Comparison of ENCODE assay signal across 11 mouse cellular contexts in the genomic region with DNA sequence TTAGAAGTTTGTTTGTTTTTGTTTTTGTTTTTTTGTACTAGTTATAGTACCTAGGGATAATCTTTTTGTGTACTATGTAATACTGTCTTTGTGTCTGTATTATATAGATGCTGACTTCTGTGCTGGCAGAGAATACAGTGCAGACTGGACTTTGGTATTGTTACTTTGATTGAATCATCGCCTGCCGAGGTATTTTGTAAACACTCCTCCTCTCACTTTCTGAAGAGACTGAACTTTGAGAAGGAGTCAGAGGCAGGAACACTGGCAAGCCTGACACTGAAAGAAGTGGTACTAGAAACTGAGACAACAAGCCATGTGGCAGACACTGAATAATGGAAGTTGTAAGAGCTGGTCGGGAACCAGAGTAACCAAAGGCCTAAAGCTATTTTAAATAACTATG.
"Had no signal": no experiment of that assay in that cellular context is flagged by ENCODE, and none has a peak within 500 bp of the region (broad histone marks: within the 10 kb centered on the region; RNA-seq: fewer than 3 reads in every experiment).

No protein-coding gene starts in this region.

- H3K27me3 ChIP-seq: hindbrain, embryonic 12.5 days; limb, embryonic 12.5 days; liver, embryonic 13.5 days; midbrain, embryonic 13.5 days had no signal

- H3K4me3 ChIP-seq: hindbrain, embryonic 12.5 days; layer of hippocampus, adult 2 months; limb, embryonic 12.5 days; liver, embryonic 13.5 days; midbrain, embryonic 13.5 days had no signal

- H3K4me2 ChIP-seq: hindbrain, embryonic 12.5 days; limb, embryonic 12.5 days; liver, embryonic 13.5 days; midbrain, embryonic 13.5 days had no signal

- DNase-seq: liver, embryonic 13.5 days; lung, adult 2 months; lung, postnatal 10 days; right cerebral cortex, postnatal 14 days; thymus, postnatal 4 days had no signal

- ATAC-seq: hindbrain, embryonic 16.5 days; inflammation-experienced regulatory T-cells, adult 6 months; midbrain, embryonic 13.5 days had no signal

- H3K27ac ChIP-seq: hindbrain, embryonic 12.5 days; layer of hippocampus, adult 2 months; limb, embryonic 12.5 days; liver, embryonic 13.5 days; midbrain, embryonic 13.5 days had no signal

- H3K9ac ChIP-seq: hindbrain, embryonic 12.5 days; limb, embryonic 12.5 days; liver, embryonic 13.5 days; midbrain, embryonic 13.5 days had no signal

- H3K4me1 ChIP-seq: hindbrain, embryonic 12.5 days; limb, embryonic 12.5 days had no signal

- H3K9me3 ChIP-seq: hindbrain, embryonic 12.5 days; limb, embryonic 12.5 days; liver, embryonic 13.5 days; midbrain, embryonic 13.5 days had no signal
